Comparison of ENCODE assay signal across 22 mouse cellular contexts in genomic region chr6:65906657-65907182, GRCm38 (mm10). TPM values are rescaled to one million over a fixed set of nuclear protein-coding genes. Genes with fewer than 3 reads are reported as not detected.
"Had no signal": no experiment of that assay in that cellular context is flagged by ENCODE, and none has a peak within 500 bp of the region (broad histone marks: within the 10 kb centered on the region; RNA-seq: fewer than 3 reads in every experiment).

No protein-coding gene starts in this region.

- DNase-seq: retina, postnatal 1 day; right cerebral cortex, adult 18-20 months; right cerebral cortex, postnatal 14 days; right cerebral cortex, postnatal 25 days; right cerebral cortex, postnatal 4 days; spleen, adult 18-20 months; thymus, adult 18-20 months; thymus, adult 2 months; thymus, postnatal 14 days; thymus, postnatal 25 days; thymus, postnatal 36 days; thymus, postnatal 4 days had no signal

- H3K4me1 ChIP-seq: neural tube, embryonic 15.5 days; stomach, embryonic 15.5 days had no signal

- H3K27ac ChIP-seq: neural tube, embryonic 15.5 days; stomach, embryonic 15.5 days; stomach, postnatal 0 days had no signal

- H3K4me3 ChIP-seq: neural tube, embryonic 15.5 days; stomach, embryonic 15.5 days had no signal

- H3K36me3 ChIP-seq: neural tube, embryonic 15.5 days; stomach, embryonic 15.5 days had no signal

- H3K9ac ChIP-seq: neural tube, embryonic 15.5 days; stomach, embryonic 15.5 days had no signal

- H3K4me2 ChIP-seq: neural tube, embryonic 15.5 days; stomach, embryonic 15.5 days had no signal

- H3K27me3 ChIP-seq: neural tube, embryonic 15.5 days; stomach, embryonic 15.5 days had no signal

- H3K9me3 ChIP-seq: neural tube, embryonic 15.5 days; stomach, embryonic 15.5 days had no signal

RNA-seq across cellular contexts. Expression of gene 4930544G11Rik, which starts 45.7 kb away (rescaled TPM):
- polyA plus RNA-seq: neural tube, embryonic 14.5 days; neural tube, embryonic 15.5 days; small intestine, adult 2 months; spleen, adult 2 months; stomach, embryonic 14.5 days; stomach, embryonic 15.5 days; stomach, embryonic 16.5 days; stomach, postnatal 0 days; thymus, adult 2 months; thymus, postnatal 0 days; urinary bladder, adult 2 months had no signal
